Mouse (Mus musculus): ENCODE results near the gene Ncam1. TPM values are rescaled to one million over a fixed set of nuclear protein-coding genes. Genes with fewer than 3 reads are reported as not detected.
A peak's percentile ranks its signal among the peaks of the same experiment; 100 is the strongest.

The Ncam1 gene
- polyA plus RNA-seq, 1 experiment: 0.64 TPM

GRCm38 (mm10) chr9:49797821-49798571, 729 bp downstream of the Ncam1 start:
- Histone ChIP-seq H3K4me3 (ENCODE audit: extremely low read depth, insufficient read depth, insufficient read length) (peak overlapping the region; percentile 29; the same call in 1 of the 2 replicates), H3K27ac (ENCODE audit: insufficient read depth, low read length) (no peak overlapping the region), H3K4me1 (ENCODE audit: control insufficient read depth, insufficient read depth, insufficient read length) (peaks cover 2% of the 10 kb centered on the region; the same call in 1 of the 2 replicates), H3K36me3 (ENCODE audit: control insufficient read depth, insufficient read depth, low read length) (no peaks in the 10 kb centered on the region), H3K27me3 (ENCODE audit: control insufficient read depth, insufficient read depth, low read length) (peaks cover 8% of the 10 kb centered on the region; the same call in 1 of the 2 replicates)
- TF ChIP-seq POLR2A (IDR thresholded peaks at IDR 0.05; ENCODE audit: low read depth, low read length): no peak
- WGBS: 3% methylated on average over 58 of the region's 58 CpGs
- DNase-seq (ENCODE audit: low read depth in 1 of 2, low spot score in 2 of 2): peak in 1 of 2 experiments; percentile 5

- TF ChIP-seq POLR2A (IDR thresholded peaks at IDR 0.05; ENCODE audit: low read depth, low read length) (no peak), CTCF (IDR thresholded peaks at IDR 0.05; ENCODE audit: extremely low read depth, insufficient read depth, insufficient read length, insufficient replicate concordance) (no peak)
- no peak for DNase-seq (ENCODE audit: low read depth in 1 of 2, low spot score in 2 of 2)
- Histone ChIP-seq H3K27ac (ENCODE audit: insufficient read depth, low read length) (no peak overlapping the region), H3K4me3 (ENCODE audit: extremely low read depth, insufficient read depth, insufficient read length) (peak overlapping the region; percentile 44; the same call in 1 of the 2 replicates), H3K4me1 (ENCODE audit: control insufficient read depth, insufficient read depth, insufficient read length) (peaks cover 2% of the 10 kb centered on the region; the same call in 1 of the 2 replicates), H3K27me3 (ENCODE audit: control insufficient read depth, insufficient read depth, low read length) (peaks cover 8% of the 10 kb centered on the region; the same call in 1 of the 2 replicates), H3K36me3 (ENCODE audit: control insufficient read depth, insufficient read depth, low read length) (no peaks in the 10 kb centered on the region)
- WGBS: 3% methylated on average over 15 of the region's 15 CpGs
Observed at GRCm38 (mm10) chr9:49797508-49797820, 1.3 kb downstream of the Ncam1 start.

GRCm38 (mm10) chr9:49796618-49797507, 1.9 kb downstream of the Ncam1 start:
- peaks cover 2% of the 10 kb centered on the region; the same call in 1 of the 2 replicates for H3K4me1 ChIP-seq (ENCODE audit: control insufficient read depth, insufficient read depth, insufficient read length)
- peaks cover 8% of the 10 kb centered on the region; the same call in 1 of the 2 replicates for H3K27me3 ChIP-seq (ENCODE audit: control insufficient read depth, insufficient read depth, low read length)
- WGBS: 3% methylated on average over 52 of the region's 52 CpGs
- H3K36me3 ChIP-seq (ENCODE audit: control insufficient read depth, insufficient read depth, low read length): no peaks in the 10 kb centered on the region
- peak overlapping the region; percentile 2; the same call in 1 of the 2 replicates for H3K4me3 ChIP-seq (ENCODE audit: extremely low read depth, insufficient read depth, insufficient read length)
- TF ChIP-seq CTCF (IDR thresholded peaks at IDR 0.05; ENCODE audit: extremely low read depth, insufficient read depth, insufficient read length, insufficient replicate concordance) (no peak), POLR2A (IDR thresholded peaks at IDR 0.05; ENCODE audit: low read depth, low read length) (no peak)
- DNase-seq (ENCODE audit: low read depth in 1 of 2, low spot score in 2 of 2): no peak
- no peak overlapping the region for H3K27ac ChIP-seq (ENCODE audit: insufficient read depth, low read length)

GRCm38 (mm10) chr9:49795881-49796280, 2.8 kb downstream of the Ncam1 start:
- no peak overlapping the region for H3K4me3 ChIP-seq (ENCODE audit: extremely low read depth, insufficient read depth, insufficient read length)
- DNase-seq (ENCODE audit: low read depth in 1 of 2, low spot score in 2 of 2): no peak
- 62% methylated on average over 5 of the region's 5 CpGs for WGBS
- H3K27me3 ChIP-seq (ENCODE audit: control insufficient read depth, insufficient read depth, low read length): peaks cover 8% of the 10 kb centered on the region; the same call in 1 of the 2 replicates
- TF ChIP-seq CTCF (IDR thresholded peaks at IDR 0.05; ENCODE audit: extremely low read depth, insufficient read depth, insufficient read length, insufficient replicate concordance): no peak
- no peak for TF ChIP-seq POLR2A (IDR thresholded peaks at IDR 0.05; ENCODE audit: low read depth, low read length)
- H3K4me1 ChIP-seq (ENCODE audit: control insufficient read depth, insufficient read depth, insufficient read length): peaks cover 2% of the 10 kb centered on the region; the same call in 1 of the 2 replicates
- H3K36me3 ChIP-seq (ENCODE audit: control insufficient read depth, insufficient read depth, low read length): no peaks in the 10 kb centered on the region
- H3K27ac ChIP-seq (ENCODE audit: insufficient read depth, low read length): no peak overlapping the region

GRCm38 (mm10) chr9:49793987-49794550, 4.7 kb downstream of the Ncam1 start:
- peaks cover 8% of the 10 kb centered on the region; the same call in 1 of the 2 replicates for H3K27me3 ChIP-seq (ENCODE audit: control insufficient read depth, insufficient read depth, low read length)
- no peak for DNase-seq (ENCODE audit: low read depth in 1 of 2, low spot score in 2 of 2)
- no peak overlapping the region for H3K4me3 ChIP-seq (ENCODE audit: extremely low read depth, insufficient read depth, insufficient read length)
- no peaks in the 10 kb centered on the region for H3K36me3 ChIP-seq (ENCODE audit: control insufficient read depth, insufficient read depth, low read length)
- no peak for TF ChIP-seq CTCF (IDR thresholded peaks at IDR 0.05; ENCODE audit: extremely low read depth, insufficient read depth, insufficient read length, insufficient replicate concordance)
- TF ChIP-seq POLR2A (IDR thresholded peaks at IDR 0.05; ENCODE audit: low read depth, low read length): no peak
- H3K27ac ChIP-seq (ENCODE audit: insufficient read depth, low read length): no peak overlapping the region
- H3K4me1 ChIP-seq (ENCODE audit: control insufficient read depth, insufficient read depth, insufficient read length): peaks cover 2% of the 10 kb centered on the region; the same call in 1 of the 2 replicates
- 66% methylated on average over 6 of the region's 6 CpGs for WGBS

GRCm38 (mm10) chr9:49793241-49793640, 5.5 kb downstream of the Ncam1 start:
- TF ChIP-seq POLR2A (IDR thresholded peaks at IDR 0.05; ENCODE audit: low read depth, low read length) (no peak), CTCF (IDR thresholded peaks at IDR 0.05; ENCODE audit: extremely low read depth, insufficient read depth, insufficient read length, insufficient replicate concordance) (no peak)
- WGBS: 74% methylated on average over 2 of the region's 2 CpGs

More at GRCm38 (mm10) chr9:49793241-49793640, 5.5 kb downstream of the Ncam1 start:
- Histone ChIP-seq H3K27ac (ENCODE audit: insufficient read depth, low read length) (no peak overlapping the region), H3K27me3 (ENCODE audit: control insufficient read depth, insufficient read depth, low read length) (peaks cover 6% of the 10 kb centered on the region; the same call in 1 of the 2 replicates), H3K4me3 (ENCODE audit: extremely low read depth, insufficient read depth, insufficient read length) (no peak overlapping the region), H3K36me3 (ENCODE audit: control insufficient read depth, insufficient read depth, low read length) (no peaks in the 10 kb centered on the region), H3K4me1 (ENCODE audit: control insufficient read depth, insufficient read depth, insufficient read length) (peaks cover 2% of the 10 kb centered on the region; the same call in 1 of the 2 replicates)
- DNase-seq (ENCODE audit: low read depth in 1 of 2, low spot score in 2 of 2): no peak

All from spleen, adult 2 months (tissue).